Mouse (Mus musculus) Patski (cell line): ENCODE results near the gene Clec2h. TPM values are rescaled to one million over a fixed set of nuclear protein-coding genes. Genes with fewer than 3 reads are reported as not detected.
"Not testable (repeated sequence)": the region's sequence is repeated elsewhere in the genome, so short reads cannot be mapped to it uniquely, and the experiment has no call there.

Experiments
- ATAC-seq: fragments of 100-300 bp; one replicate; pipeline ENCODE4 v1.8.0; 2021
- CTCF ChIA-PET: fragments of 350-600 bp; sonication (Branson Sonifier 250); formaldehyde crosslinking; loops from one replicate; lab custom pipeline; 2022; ENCODE audit warnings: inconsistent platforms; lab: Charles Lee
- POLR2A ChIA-PET: fragments of 350-600 bp; sonication (Branson Sonifier 250); formaldehyde crosslinking; loops from one replicate; lab custom pipeline; 2022; ENCODE audit warnings: antibody characterized with exemption, inconsistent platforms; lab: Charles Lee
- DNase-seq: peaks from one replicate; pipeline ENCODE4 v3.0.0-alpha.2; 2011; ENCODE audit warnings: low read depth, low spot score
- H3K27me3 ChIP-seq: fragments of 371-371 bp; one replicate; pipeline ENCODE4 v1.5.1; 2021
- CTCF ChIP-seq: fragments of 100-300 bp; IDR thresholded peaks from one replicate; pipeline ENCODE4 v1.5.1; 2021
- in situ Hi-C: fragments of 300-500 bp; cut with MboI; formaldehyde crosslinking; loops from 3 replicates; pipeline ENCODE4 v1.11.1; 2018; ENCODE audit warnings: low pct_unique_long_range_greater_than_20kb, mixed read lengths
- polyA plus RNA-seq: library from polyadenylated mRNA; unstranded; gene quantifications from one replicate; pipeline ENCODE4 v1.2.3, GENCODE M21; 2021

Clec2h gene
- not detected for polyA plus RNA-seq

- peaks cover 5% of the 10 kb centered on the region for H3K27me3 ChIP-seq
- ATAC-seq (no peak), DNase-seq (no peak)
- CTCF ChIA-PET, result no interaction called here
- POLR2A ChIA-PET, result no interaction called here
- in situ Hi-C loops, result no loop called here
- TF ChIP-seq CTCF, result no peak
These were observed at the start of gene Clec2h for GRCm38 (mm10) chr6:128662206-128662605. Gene Clec2h, plus strand, starts transcription at chr6:128662385.

- ATAC-seq, result no peak
- no peak for TF ChIP-seq CTCF
- H3K27me3 ChIP-seq, result no peaks in the 10 kb centered on the region
- in situ Hi-C loops, result no loop called here
- POLR2A ChIA-PET, result no interaction called here
- DNase-seq, result no peak
- CTCF ChIA-PET, result interaction anchor here (1.0 kb wide), 1 partner anchor 18 kb away, joined by 3 read pairs; no protein-coding TSS in a partner anchor
These were observed 39.5 kb upstream of the Clec2h start for GRCm38 (mm10) chr6:128622733-128623132.

- ATAC-seq, POLR2A ChIA-PET, DNase-seq, in situ Hi-C loops, H3K27me3 ChIP-seq: not testable (repeated sequence)
- CTCF ChIA-PET, result interaction anchor here (1.0 kb wide), 1 partner anchor 19 kb away, joined by 3 read pairs; no protein-coding TSS in a partner anchor
These were observed 38.8 kb upstream of the Clec2h start, which contains the start of gene Klrb1a for GRCm38 (mm10) chr6:128623433-128623832. Gene Klrb1a, minus strand, starts transcription at chr6:128623533.

- no peaks in the 10 kb centered on the region for H3K27me3 ChIP-seq
- no peak for DNase-seq
- ATAC-seq, result no peak
- POLR2A ChIA-PET, result no interaction called here
- CTCF ChIA-PET, result no interaction called here
- in situ Hi-C loops, result no loop called here
- no peak for TF ChIP-seq CTCF
These were observed 37.8 kb upstream of the Clec2h start for GRCm38 (mm10) chr6:128624425-128624824.

- CTCF ChIA-PET, H3K27me3 ChIP-seq, POLR2A ChIA-PET, ATAC-seq, DNase-seq: not testable (repeated sequence)
- in situ Hi-C loops, result loop anchor here (5.0 kb wide), 1 partner anchor 167 kb away; no protein-coding TSS in a partner anchor
These were observed 36.9 kb upstream of the Clec2h start for GRCm38 (mm10) chr6:128625246-128625645.

- CTCF ChIA-PET, result interaction anchor here (1.6 kb wide), 1 partner anchor 127 kb away, joined by 4 read pairs; no protein-coding TSS in a partner anchor
- DNase-seq, H3K27me3 ChIP-seq, POLR2A ChIA-PET: not testable (repeated sequence)
- ATAC-seq, result peak; percentile 67
- in situ Hi-C loops, result loop anchor here (5.0 kb wide), 2 partner anchors 122 to 162 kb away; no protein-coding TSS in a partner anchor
These were observed 32.1 kb upstream of the Clec2h start for GRCm38 (mm10) chr6:128629771-128630739.

GRCm38 (mm10) chr6:128630912-128631905 is 31.0 kb upstream of the Clec2h start:
- H3K27me3 ChIP-seq, ATAC-seq, DNase-seq, POLR2A ChIA-PET: not testable (repeated sequence)
- CTCF ChIA-PET, result interaction anchor here (1.6 kb wide), 1 partner anchor 126 kb away, joined by 4 read pairs; no protein-coding TSS in a partner anchor
- in situ Hi-C loops, result loop anchor here (5.0 kb wide), 1 partner anchor 121 kb away; no protein-coding TSS in a partner anchor

GRCm38 (mm10) chr6:128640673-128641072 is 21.5 kb upstream of the Clec2h start:
- ATAC-seq, result no peak
- TF ChIP-seq CTCF, result no peak
- POLR2A ChIA-PET, result no interaction called here
- no peaks in the 10 kb centered on the region for H3K27me3 ChIP-seq
- in situ Hi-C loops, result no loop called here
- CTCF ChIA-PET, result no interaction called here
- no peak for DNase-seq

GRCm38 (mm10) chr6:128641116-128641716 is 21.0 kb upstream of the Clec2h start:
- DNase-seq, result no peak
- TF ChIP-seq CTCF, result no peak
- POLR2A ChIA-PET, result no interaction called here
- no peaks in the 10 kb centered on the region for H3K27me3 ChIP-seq
- no peak for ATAC-seq
- CTCF ChIA-PET, result no interaction called here
- in situ Hi-C loops, result no loop called here

- CTCF ChIA-PET, result no interaction called here
These were observed 18.2 kb upstream of the Clec2h start for GRCm38 (mm10) chr6:128643999-128644398.

GRCm38 (mm10) chr6:128644694-128645093 is 17.5 kb upstream of the Clec2h start:
- CTCF ChIA-PET, H3K27me3 ChIP-seq, in situ Hi-C loops, ATAC-seq, POLR2A ChIA-PET, DNase-seq: not testable (repeated sequence)

More at GRCm38 (mm10) chr6:128643999-128644398, 18.2 kb upstream of the Clec2h start:
- POLR2A ChIA-PET, result no interaction called here
- ATAC-seq (no peak), DNase-seq (no peak)
- H3K27me3 ChIP-seq, result no peaks in the 10 kb centered on the region
- TF ChIP-seq CTCF, result no peak
- in situ Hi-C loops, result no loop called here

- POLR2A ChIA-PET, CTCF ChIA-PET, in situ Hi-C loops, ATAC-seq, H3K27me3 ChIP-seq, DNase-seq: not testable (repeated sequence)
These were observed 16.5 kb upstream of the Clec2h start for GRCm38 (mm10) chr6:128645708-128646107.
